Mouse (Mus musculus) intestine, embryonic 14.5 days (tissue): ENCODE results near the gene Kbtbd12. TPM values are rescaled to one million over a fixed set of nuclear protein-coding genes. Genes with fewer than 3 reads are reported as not detected.

Experiments
- ATAC-seq: fragments of 200-750 bp; cut with Nextera tagmentation; replicated peaks from 2 replicates; pipeline ENCODE4 v1.8.0; 2017; ENCODE audit warnings: low read depth, moderate number of reproducible peaks, moderate TSS enrichment, moderate library complexity; ENCODE audit not compliant: low FRiP score, low TSS enrichment
- DNase-seq: peaks from one replicate; pipeline ENCODE4 v3.0.0-alpha.2; 2018; ENCODE audit warnings: low spot score
- H3K27ac ChIP-seq: fragments of 300-500 bp; sonication (generic); 2 replicates; pipeline ENCODE4 v1.5.1; 2014; ENCODE audit warnings: low read depth, mild to moderate bottlenecking, control low read depth
- H3K27me3 ChIP-seq: fragments of 300-500 bp; sonication (generic); replicated peaks from 2 replicates; pipeline ENCODE4 v1.6.1; 2014; ENCODE audit warnings: low read length, control low read depth; ENCODE audit not compliant: control insufficient read depth, insufficient read depth
- H3K36me3 ChIP-seq: fragments of 300-500 bp; sonication (generic); 2 replicates; pipeline ENCODE4 v1.6.1; 2014; ENCODE audit warnings: low read length, control low read depth; ENCODE audit not compliant: control insufficient read depth, insufficient read depth
- H3K4me1 ChIP-seq: fragments of 300-500 bp; sonication (generic); replicated peaks from 2 replicates; pipeline ENCODE4 v1.6.1; 2014; ENCODE audit warnings: low read length, control low read depth, mixed read lengths; ENCODE audit not compliant: control insufficient read depth, insufficient read depth
- H3K4me2 ChIP-seq: fragments of 300-500 bp; sonication (generic); 2 replicates; pipeline ENCODE4 v1.6.1; 2014; ENCODE audit warnings: low read length
- H3K4me3 ChIP-seq: fragments of 300-500 bp; sonication (generic); 2 replicates; pipeline ENCODE4 v1.5.1; 2014; ENCODE audit warnings: low read depth, low read length, control low read depth, mixed read lengths
- H3K9ac ChIP-seq: fragments of 300-500 bp; sonication (generic); 2 replicates; pipeline ENCODE4 v1.6.1; 2014; ENCODE audit warnings: mild to moderate bottlenecking, low read length
- H3K9me3 ChIP-seq: fragments of 300-500 bp; sonication (generic); 2 replicates; pipeline ENCODE4 v1.6.1; 2016; ENCODE audit warnings: low read length, control low read depth; ENCODE audit not compliant: control insufficient read depth
- WGBS: fragments of 180-500 bp; shearing (Covaris S2); extraction: QIAGEN DNeasy Blood & Tissue Kit; methylation state at CpG from one replicate; pipeline ENCODE4 v1.1.7; 2014; 5-methylcytosine and 5-hydroxymethylcytosine counted together
- polyA plus RNA-seq: library from polyadenylated mRNA; unstranded; fragments of >200 nt; fragmentation: Nextera tagmentation; extraction: Ambion mirVana; gene quantifications from 2 replicates; pipeline ENCODE4 v1.2.1, GENCODE M21; 2014

The Kbtbd12 gene
- polyA plus RNA-seq, 1 experiment from 2014 or later = 0.26 TPM

GRCm38 (mm10) chr6:88583950-88584349, 53.8 kb downstream of the Kbtbd12 start:
- H3K4me2 ChIP-seq = no peak overlapping the region
- H3K4me3 ChIP-seq = no peak overlapping the region
- H3K9me3 ChIP-seq = no peaks in the 10 kb centered on the region
- 79% methylated on average over 4 of the region's 4 CpGs for WGBS
- H3K27ac ChIP-seq = no peak overlapping the region
- no peaks in the 10 kb centered on the region for H3K36me3 ChIP-seq
- ATAC-seq (no peak), DNase-seq (no peak)
- no peaks in the 10 kb centered on the region for H3K4me1 ChIP-seq
- no peak overlapping the region for H3K9ac ChIP-seq
- no peaks in the 10 kb centered on the region for H3K27me3 ChIP-seq

DNA sequence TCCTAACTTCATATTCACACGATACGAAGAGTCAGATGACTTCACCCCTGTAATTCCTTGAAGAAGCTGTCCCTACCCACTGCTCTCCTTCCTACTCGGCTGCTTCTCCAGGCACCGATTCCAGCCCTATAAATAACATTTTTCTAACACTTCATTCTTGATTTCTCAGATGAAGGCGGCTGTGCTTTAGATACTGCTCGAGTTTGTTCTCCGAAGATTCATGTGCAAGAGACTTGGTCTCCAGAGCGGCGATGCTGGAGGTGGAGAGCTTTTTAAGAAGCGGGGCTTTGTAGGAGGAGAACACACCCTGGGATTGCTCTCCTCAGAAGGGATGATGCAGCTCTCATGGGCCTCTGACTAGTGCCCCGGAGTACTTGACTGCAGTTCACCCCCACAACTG, 61.3 kb downstream of the Kbtbd12 start:
- no peak overlapping the region for H3K27ac ChIP-seq
- H3K9me3 ChIP-seq = no peaks in the 10 kb centered on the region
- H3K9ac ChIP-seq = no peak overlapping the region
- no peak overlapping the region for H3K4me2 ChIP-seq
- no peak overlapping the region for H3K4me3 ChIP-seq
- H3K4me1 ChIP-seq = no peaks in the 10 kb centered on the region
- no peaks in the 10 kb centered on the region for H3K27me3 ChIP-seq
- ATAC-seq (no peak), DNase-seq (no peak)
- no peaks in the 10 kb centered on the region for H3K36me3 ChIP-seq
- WGBS = 86% methylated on average over 11 of the region's 11 CpGs

GRCm38 (mm10) chr6:88566676-88567075, 71.1 kb downstream of the Kbtbd12 start:
- WGBS = 25% methylated on average over 7 of the region's 7 CpGs
- ATAC-seq (no peak), DNase-seq (no peak)
- Histone ChIP-seq H3K9me3 (no peaks in the 10 kb centered on the region), H3K4me1 (no peaks in the 10 kb centered on the region), H3K27ac (no peak overlapping the region), H3K4me2 (no peak overlapping the region), H3K9ac (no peak overlapping the region), H3K27me3 (peaks cover 19% of the 10 kb centered on the region; the same call in 1 of the 2 replicates), H3K36me3 (no peaks in the 10 kb centered on the region), H3K4me3 (no peak overlapping the region)

DNA sequence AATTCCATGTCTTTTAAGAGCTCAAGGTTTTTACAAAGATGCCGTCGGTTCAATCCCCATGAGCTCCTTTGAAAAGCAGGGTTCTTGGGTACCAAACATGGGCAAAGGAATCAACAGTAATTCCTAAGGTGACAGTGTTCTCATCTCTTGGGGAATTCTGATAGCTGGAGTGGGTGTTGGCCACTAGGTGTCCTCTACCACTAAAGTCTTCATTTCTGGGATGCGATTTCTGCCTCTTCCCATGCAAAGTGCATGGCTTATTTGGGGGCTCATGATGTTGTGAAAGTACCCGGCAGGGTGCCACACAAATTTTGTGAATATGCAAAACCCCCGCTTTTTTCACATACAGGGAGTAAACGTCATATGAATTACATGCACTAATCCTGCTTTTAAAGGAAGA, 72.7 kb downstream of the Kbtbd12 start:
- Histone ChIP-seq H3K9ac (no peak overlapping the region), H3K36me3 (no peaks in the 10 kb centered on the region), H3K4me2 (no peak overlapping the region), H3K27me3 (peaks cover 19% of the 10 kb centered on the region; the same call in 1 of the 2 replicates), H3K4me3 (no peak overlapping the region), H3K9me3 (no peaks in the 10 kb centered on the region), H3K4me1 (no peaks in the 10 kb centered on the region), H3K27ac (no peak overlapping the region)
- 32% methylated on average over 6 of the region's 6 CpGs for WGBS
- no peak for DNase-seq
- ATAC-seq = no peak

GRCm38 (mm10) chr6:88560156-88560555, 77.6 kb downstream of the Kbtbd12 start:
- Histone ChIP-seq H3K36me3 (no peaks in the 10 kb centered on the region), H3K27me3 (peaks cover 3% of the 10 kb centered on the region; the same call in 1 of the 2 replicates)
- no peak for ATAC-seq

GRCm38 (mm10) chr6:88559688-88560087, 78.1 kb downstream of the Kbtbd12 start:
- Histone ChIP-seq H3K9me3 (no peaks in the 10 kb centered on the region), H3K9ac (no peak overlapping the region), H3K4me3 (no peak overlapping the region), H3K27me3 (peaks cover 3% of the 10 kb centered on the region; the same call in 1 of the 2 replicates), H3K27ac (no peak overlapping the region), H3K36me3 (no peaks in the 10 kb centered on the region), H3K4me1 (no peaks in the 10 kb centered on the region), H3K4me2 (no peak overlapping the region)
- WGBS = 45% methylated on average over 5 of the region's 5 CpGs
- ATAC-seq (no peak), DNase-seq (no peak)

More at GRCm38 (mm10) chr6:88560156-88560555, 77.6 kb downstream of the Kbtbd12 start:
- WGBS = 86% methylated on average over 4 of the region's 4 CpGs
- Histone ChIP-seq H3K9ac (no peak overlapping the region), H3K4me1 (no peaks in the 10 kb centered on the region), H3K27ac (no peak overlapping the region), H3K4me2 (no peak overlapping the region), H3K9me3 (no peaks in the 10 kb centered on the region), H3K4me3 (no peak overlapping the region)
- DNase-seq = no peak

DNA sequence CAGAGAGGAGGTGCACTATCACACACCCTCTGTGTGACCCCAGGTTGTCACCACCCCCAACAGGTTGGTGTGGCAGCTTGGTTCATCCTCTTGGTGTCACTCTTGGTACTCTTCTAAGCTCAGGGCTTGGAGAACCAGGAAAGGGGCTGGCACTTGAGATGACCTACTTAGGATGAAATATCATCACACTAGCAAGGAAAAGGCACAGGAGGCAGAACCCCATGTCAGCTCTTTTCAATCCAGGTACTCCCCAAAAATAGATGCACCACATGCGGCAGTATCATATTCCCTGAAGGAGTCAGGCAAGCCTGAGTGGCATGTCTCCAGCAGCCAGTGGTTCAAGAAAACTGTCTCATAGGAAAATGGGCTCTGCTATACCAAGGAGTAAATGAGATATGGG, 79.7 kb downstream of the Kbtbd12 start:
- H3K9ac ChIP-seq = no peak overlapping the region
- no peak for DNase-seq
- H3K4me1 ChIP-seq = no peaks in the 10 kb centered on the region
- no peaks in the 10 kb centered on the region for H3K9me3 ChIP-seq
- no peak for ATAC-seq
- no peaks in the 10 kb centered on the region for H3K36me3 ChIP-seq
- WGBS = 75% methylated on average over 1 of the region's 1 CpGs
- H3K4me2 ChIP-seq = no peak overlapping the region
- no peak overlapping the region for H3K4me3 ChIP-seq
- H3K27me3 ChIP-seq = no peaks in the 10 kb centered on the region
- no peak overlapping the region for H3K27ac ChIP-seq

DNA sequence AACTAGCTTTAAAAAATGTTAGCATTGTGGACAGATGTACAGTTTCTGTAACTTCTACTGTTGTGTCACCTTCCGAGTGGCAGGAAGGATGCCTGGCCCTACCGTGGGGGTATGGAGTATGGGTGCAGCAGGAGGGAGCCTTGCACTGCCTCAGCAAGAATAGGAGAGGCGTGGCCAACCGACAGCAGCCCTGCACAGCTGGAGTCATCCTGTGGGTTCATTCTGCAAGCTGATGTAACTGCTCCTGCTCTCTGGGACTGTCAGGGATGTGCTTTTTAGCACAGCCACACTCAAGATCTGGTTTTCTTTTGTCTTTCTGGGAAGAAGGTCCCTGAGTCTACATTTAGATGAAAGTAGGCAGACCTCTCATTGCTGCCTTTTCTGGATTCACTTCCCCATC, 80.2 kb downstream of the Kbtbd12 start:
- WGBS = 19% methylated on average over 4 of the region's 4 CpGs
- no peak for DNase-seq
- no peak overlapping the region for H3K4me2 ChIP-seq

GRCm38 (mm10) chr6:88549916-88550315, 87.8 kb downstream of the Kbtbd12 start:
- Histone ChIP-seq H3K4me1 (no peaks in the 10 kb centered on the region), H3K9ac (no peak overlapping the region), H3K27ac (no peak overlapping the region), H3K9me3 (no peaks in the 10 kb centered on the region), H3K4me3 (no peak overlapping the region), H3K36me3 (no peaks in the 10 kb centered on the region), H3K4me2 (no peak overlapping the region), H3K27me3 (peaks cover 14% of the 10 kb centered on the region)
- WGBS = 89% methylated on average over 2 of the region's 2 CpGs
- ATAC-seq = no peak
- peak; percentile 33 for DNase-seq

More for the DNA sequence above, 80.2 kb downstream of the Kbtbd12 start:
- Histone ChIP-seq H3K27me3 (no peaks in the 10 kb centered on the region), H3K9me3 (no peaks in the 10 kb centered on the region), H3K4me3 (no peak overlapping the region), H3K36me3 (no peaks in the 10 kb centered on the region), H3K9ac (no peak overlapping the region), H3K27ac (no peak overlapping the region), H3K4me1 (no peaks in the 10 kb centered on the region)
- no peak for ATAC-seq
